Mouse (Mus musculus) megakaryocyte progenitor cell, adult 5-6 weeks (primary cell): ENCODE data around the gene Cd151. TPM values are rescaled to one million over a fixed set of nuclear protein-coding genes. Genes with fewer than 3 reads are reported as not detected.
A peak's percentile ranks its signal among the peaks of the same experiment; 100 is the strongest.

Experiments used
- ATAC-seq: replicated peaks from 2 replicates; pipeline ENCODE4 v1.8.0; 2016; ENCODE audit warnings: mild to moderate bottlenecking, moderate TSS enrichment, inconsistent platforms; ENCODE audit not compliant: poor library complexity
- total RNA-seq, 2 experiments: library from RNA; stranded (forward) in 1 of 2; stranded (reverse) in 1 of 2; fragments of 157-497, 149-512 nt in 1 of 2; fragments of 200-1000 nt in 1 of 2; gene quantifications; 2 replicates each; pipeline versions ENCODE4 v1.2.3 to v1.2.4; 2015 to 2017

Gene Cd151
- 11.0 and 14.7 TPM in 2 replicates for total RNA-seq (2015)
- 14.5 and 22.1 TPM in 2 replicates for total RNA-seq (2017)

DNA sequence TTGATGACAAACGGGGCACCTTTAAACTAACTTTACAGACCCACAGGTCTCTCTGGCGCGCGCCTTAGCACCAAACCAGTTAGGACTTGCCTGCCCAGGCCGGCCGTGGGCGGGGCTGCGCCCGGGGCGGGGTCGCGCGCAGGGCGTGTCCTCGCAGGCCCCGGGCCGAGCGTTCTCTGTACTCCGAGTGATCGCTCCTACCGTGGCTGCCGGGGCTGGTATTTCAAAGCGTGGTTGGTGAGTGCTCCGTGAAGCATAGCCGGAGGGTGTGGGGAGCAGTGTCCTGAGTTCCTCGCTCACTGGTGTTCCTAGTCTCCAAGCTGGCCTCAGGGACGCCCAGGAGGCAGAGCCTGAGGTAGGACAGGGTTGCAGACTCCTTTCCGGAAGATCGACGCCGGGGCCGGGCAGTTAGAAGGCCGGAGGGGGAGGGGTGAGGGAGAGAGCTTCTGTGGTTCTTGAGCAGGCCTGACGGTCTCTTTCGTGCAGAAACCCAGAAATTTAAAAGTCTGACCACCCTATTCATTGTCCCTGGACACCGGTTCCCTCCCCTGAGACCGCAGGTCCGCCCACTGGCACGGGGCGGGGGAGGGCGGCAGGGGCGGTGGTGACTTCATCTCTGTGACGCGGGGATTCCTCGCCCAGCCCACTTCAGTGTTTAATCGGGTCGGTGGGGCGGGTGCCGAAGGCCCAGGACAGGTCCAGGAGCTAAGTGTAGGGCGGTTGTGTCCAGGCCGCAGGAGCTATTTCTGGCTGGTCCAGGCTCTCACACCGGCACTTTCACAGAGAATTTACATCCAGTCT is at the start of gene Cd151:
Gene Cd151, plus strand, starts transcription at position 163 of the 801 bp plus-strand sequence.
- ATAC-seq = peak; percentile 56

DNA sequence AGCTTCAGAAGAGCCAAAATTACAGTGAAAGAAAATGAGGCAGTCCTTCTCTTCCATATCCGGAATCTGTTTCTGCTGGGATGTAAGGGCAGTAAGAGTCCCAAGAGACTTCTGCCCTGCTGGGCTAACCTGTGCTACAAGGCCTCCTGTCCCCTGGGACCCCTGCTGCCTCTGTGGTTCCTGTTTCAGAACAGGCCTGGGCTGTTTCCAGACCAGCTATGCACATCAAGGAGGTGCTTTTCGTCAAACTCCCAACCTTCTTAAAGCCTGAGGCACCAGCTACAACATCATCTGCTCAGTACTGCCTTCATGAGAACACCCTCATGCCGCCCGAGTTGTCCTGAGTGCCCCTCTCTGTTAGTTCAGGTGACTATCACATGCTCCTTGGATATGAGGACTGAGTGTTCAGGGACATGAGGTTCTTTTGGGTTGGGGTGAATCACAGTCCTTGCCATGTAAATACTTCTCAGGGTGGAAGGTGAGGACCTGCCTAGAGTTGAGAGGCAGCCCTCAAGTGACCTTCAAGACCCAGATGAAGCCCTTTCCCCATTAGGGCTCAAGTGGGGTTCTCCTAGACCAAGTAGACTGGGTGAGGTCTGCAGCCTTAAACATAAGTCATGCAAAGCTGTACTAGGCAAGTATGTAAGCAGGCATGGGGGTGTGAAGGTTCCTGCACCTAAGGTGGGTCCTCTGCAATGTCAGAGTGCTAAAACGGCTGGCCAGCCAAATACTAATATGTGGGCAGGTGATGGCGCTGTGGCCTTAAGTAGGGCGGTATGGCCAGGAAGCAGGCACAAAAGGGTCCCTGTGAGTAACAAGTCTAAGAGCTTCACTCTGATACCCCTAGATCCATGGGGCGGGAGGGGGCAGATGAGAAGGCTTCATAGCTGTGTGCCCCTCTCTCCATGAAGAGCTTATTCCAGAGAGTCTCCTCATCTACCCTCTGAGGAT is 49.2 kb upstream of the Cd151 start:
- no peak for ATAC-seq

DNA sequence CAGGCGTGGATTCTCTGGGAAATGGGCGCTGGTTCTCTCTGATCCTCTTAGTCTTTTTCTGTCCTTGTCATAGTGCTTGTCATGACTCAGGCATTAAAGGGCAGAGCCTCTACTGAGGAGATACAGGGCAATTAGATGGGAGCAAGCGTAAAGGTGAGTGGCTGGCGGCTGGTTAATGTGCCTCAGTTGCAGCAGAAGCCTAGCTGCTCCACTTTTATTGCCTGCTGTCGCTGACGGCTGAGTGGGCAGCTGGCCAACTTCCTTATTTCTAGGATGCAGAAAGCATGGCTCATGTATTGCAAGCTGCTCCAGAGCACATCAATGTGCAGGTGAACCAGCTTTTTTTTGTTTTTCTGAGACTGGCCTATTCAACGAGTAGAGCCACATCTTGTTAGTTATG is 48.2 kb upstream of the Cd151 start:
- no peak for ATAC-seq

DNA sequence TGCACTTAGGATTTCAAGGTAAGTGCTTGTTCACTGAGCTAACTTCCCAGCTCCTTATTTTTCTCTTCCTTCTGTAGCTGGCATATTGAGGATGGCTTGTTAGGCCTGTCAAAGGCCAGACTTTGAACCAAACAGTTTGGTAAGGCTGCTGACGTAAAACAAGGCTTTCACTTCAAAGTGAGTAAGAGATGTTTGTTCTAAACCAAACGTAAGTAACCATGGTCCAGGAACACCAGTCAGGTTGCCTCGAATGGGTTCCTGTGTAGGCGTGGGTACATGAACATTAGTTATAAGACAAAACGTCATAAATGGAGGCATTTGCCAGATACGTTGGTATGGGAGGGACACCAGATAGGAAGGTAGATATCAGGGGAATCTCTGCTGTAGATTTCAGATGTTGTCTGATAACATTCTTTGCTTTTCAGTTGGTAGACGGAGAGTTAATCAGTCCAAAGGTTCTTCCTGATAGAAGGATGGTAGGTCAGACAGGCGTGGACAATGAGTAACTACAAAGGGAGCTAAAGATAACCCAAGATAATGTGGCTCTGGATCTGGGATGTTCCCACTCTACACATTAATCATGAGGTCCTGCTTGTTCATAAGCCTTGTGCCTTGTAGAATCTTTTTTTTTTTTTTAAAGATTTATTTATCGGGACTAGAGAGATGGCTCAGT is 47.0 kb upstream of the Cd151 start:
- no peak for ATAC-seq

DNA sequence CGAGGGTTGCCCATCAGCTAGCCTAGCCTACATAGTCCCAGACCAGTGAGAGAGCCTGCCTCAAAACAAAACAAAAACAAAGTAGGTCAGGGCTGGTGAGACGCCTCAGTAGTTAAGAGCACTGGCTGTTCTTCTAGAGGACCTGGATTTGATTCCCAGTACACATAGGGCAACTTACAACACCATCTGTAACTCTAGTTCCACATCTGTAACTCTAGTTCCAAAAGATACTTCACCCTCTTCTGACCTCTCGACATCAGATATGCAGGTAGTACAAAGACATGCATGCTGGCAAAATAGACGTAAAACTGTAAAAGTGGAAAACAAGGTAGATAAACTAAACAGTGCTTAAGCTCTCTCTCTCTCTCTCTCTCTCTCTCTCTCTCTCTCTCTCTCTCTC is 43.4 kb upstream of the Cd151 start:
- ATAC-seq = no peak

DNA sequence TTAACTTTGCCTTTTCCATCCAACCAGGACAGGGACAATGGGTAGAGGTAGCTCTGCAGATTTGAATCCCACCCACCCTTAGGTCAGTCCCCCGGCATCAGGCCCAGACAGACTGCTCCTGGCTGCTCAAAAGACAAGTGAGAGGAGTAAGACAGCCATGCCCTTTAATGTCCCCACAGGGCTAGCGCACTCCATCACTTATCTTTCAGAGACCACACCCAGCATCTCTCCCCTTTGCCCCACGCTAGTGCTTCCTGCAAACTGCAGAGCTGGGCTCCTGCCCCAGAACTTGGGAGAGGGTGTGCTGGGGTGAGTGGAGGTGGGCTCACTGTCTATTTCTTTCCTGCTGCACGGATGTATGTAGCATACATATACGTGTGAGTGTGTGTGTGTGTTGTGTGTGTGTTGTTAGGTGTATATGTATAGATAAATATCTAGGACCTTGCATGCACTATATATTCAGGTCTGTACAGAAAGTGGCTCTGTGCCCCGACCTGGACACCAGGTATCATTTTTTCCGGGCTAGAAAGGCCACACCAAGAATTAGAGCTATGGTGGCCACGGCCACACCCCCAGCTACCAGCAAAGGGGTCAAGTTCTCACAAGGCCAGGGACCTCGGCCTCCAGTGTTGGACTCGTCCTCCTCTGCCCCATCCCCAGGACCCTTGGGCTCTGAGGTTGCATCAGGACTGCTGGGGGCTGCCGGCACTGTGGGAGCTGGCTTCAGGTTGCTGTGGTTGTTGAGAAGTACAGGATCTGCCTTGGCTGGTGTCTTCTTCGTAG is 40.1 kb upstream of the Cd151 start:
- ATAC-seq = peak; percentile 41; the same call in 1 of the 2 replicates

DNA sequence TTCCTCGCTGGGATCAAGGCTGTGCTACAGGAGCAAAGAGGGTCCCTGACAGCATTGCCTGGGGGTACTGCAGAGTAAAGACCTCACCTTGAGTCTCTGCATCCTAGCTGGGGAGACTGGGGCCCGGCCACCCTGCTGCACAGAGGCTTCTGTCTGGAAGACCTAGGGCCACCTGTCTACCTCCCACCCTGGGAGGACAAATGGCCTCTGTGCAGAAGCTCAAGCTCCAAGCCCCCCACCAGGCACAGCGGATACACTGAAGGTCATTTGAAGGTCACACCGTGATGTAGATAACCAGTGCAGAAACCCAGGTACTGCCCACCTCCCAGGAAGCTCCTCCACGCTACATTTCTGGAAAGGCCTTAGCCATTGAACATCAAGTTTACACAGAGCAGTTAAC is 38.5 kb upstream of the Cd151 start:
- ATAC-seq = no peak

DNA sequence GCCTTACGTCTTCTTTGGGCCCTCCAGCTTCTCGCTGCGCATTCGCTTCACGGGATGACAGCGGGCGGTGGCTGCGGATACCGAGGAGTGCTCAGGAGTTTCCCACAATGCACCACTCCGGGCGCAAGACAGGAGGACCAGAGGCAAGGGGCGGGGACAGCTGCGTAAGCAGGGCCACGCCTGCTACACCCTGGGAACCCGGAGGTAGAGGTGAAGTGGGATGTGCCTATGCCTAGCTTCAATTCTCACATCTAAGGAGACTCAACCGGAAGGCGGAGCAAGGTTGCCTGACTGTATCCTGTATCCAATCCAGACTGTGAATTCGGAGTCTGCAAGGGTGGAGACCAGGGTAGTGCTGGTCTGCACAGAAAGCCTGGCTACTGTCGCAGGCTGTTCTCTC is 37.9 kb upstream of the Cd151 start, which contains the start of gene Cend1:
Gene Cend1, minus strand, starts transcription at position 182 of the 400 bp plus-strand sequence.
- ATAC-seq = peak; percentile 34; the same call in 1 of the 2 replicates

DNA sequence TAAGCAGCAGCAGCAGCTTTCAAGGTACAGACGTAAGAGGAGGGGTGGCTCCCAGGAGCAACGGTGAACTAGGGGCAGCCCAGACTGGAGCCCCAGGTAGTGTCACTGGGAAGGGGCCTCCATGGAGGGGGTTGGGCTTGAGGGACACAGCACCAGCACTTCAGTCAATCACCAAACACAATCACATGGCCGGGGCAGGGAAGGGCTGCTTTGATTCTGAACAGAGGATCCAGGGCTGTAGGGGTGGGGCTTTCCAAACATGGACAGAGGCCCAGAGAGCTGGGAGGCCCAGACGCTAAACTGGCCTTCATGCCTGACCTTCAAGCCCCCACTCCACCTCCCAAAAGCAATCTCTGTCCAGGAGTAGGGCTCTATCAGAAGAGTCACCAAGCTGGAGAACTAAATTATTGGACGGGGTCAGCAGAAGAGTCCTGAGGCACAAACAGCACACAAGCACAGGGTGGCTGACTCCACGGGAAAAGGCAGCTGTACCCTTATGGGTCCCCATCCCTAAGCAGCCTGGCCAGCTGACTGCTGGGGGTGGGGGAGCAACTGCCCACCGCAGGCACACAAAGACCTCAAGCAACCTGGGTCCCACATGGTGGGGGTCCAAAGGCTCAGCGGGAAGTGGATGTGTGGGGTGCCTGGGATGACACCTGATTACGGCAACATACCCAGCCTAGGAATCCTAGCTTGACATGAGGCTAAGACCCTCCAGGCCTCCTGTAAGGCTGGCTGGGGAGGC is 37.2 kb upstream of the Cd151 start:
- ATAC-seq = no peak

DNA sequence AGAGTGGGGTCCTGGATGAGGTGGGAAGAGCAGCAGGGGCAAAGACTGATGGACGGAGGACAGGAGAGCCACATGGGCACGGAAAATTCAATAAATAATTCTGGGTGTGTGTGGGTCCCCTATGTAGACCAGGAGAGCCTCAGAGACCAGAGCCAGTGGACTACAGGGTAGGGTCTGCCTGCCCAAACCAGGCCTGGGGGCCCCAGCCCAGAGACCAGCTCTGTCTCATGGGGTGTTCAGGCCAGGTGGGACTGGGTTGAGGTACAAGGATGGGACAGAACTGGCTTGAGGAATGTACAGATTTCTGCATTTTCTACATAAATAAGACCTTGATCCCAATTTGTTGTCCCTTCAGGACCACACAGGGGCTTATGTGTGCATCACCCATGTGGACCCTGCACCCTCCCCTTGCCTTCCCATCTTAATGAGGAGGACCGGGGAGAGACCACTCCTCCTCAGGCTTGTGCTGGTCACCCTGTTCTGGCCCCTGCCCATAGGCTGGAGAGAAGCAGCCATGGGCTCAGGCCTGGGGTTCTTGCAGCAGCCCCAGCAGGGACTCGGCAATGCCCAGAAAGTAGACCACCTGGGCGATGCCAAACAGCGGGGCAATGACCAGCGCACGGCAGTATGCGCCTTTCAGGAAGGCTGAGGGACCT is 36.5 kb upstream of the Cd151 start:
- no peak for ATAC-seq

DNA sequence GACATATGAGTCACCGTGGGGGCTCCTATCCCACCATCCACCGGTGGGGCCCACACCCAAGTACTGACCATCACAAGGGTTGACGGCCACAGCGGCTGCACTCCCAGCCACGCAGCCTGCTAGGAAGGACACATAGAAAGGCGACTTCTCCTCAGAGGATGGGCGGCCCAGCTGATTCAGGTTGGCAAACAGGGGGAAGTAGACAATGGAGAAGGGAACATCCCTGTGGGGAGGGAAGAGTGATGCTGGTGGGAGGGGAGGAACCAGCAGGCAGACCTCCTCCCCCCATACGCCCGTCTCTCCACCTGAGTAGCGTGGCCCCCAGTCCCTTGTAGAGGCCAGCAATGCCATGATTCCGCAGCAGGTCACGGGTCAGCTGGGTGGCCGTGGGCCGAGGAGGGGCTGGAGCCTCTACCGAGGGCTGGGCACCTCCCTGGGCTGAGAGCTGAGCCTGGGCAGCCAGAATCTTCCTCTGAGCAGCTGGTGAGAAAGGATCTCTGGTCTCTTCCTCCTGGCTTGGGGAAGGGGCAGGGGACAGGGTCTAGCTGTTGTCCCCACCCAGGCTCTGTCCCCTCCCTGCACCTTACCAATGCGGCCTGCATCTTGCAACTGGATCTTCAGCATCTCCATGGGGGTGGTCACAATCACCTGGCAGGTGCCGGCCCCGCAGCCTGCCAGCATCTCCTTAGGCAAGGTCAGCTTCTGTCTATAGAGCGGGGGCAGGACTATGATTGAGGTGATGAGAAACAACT is 35.6 kb upstream of the Cd151 start:
- no peak for ATAC-seq

DNA sequence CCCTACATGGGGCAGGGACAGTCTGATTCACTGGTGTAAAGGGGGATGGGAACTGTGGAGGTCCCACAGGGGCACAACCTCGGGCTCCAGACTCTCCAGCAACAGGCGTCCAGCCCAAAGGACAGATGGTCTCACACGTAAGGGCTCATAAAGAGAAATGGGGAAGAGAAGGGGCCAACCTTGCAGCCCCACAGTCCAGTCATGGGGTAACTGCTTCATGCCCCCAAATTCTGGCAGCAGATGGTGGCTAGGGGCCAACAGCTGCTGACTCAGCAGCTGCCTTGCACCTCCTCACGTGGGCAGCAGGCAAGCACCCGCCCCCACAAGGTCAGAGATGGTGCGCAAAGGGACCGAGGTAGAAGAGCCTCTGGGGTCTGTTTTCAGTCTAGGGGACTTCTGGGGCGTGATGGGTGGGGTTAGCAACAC is 35.0 kb upstream of the Cd151 start:
- ATAC-seq = no peak

DNA sequence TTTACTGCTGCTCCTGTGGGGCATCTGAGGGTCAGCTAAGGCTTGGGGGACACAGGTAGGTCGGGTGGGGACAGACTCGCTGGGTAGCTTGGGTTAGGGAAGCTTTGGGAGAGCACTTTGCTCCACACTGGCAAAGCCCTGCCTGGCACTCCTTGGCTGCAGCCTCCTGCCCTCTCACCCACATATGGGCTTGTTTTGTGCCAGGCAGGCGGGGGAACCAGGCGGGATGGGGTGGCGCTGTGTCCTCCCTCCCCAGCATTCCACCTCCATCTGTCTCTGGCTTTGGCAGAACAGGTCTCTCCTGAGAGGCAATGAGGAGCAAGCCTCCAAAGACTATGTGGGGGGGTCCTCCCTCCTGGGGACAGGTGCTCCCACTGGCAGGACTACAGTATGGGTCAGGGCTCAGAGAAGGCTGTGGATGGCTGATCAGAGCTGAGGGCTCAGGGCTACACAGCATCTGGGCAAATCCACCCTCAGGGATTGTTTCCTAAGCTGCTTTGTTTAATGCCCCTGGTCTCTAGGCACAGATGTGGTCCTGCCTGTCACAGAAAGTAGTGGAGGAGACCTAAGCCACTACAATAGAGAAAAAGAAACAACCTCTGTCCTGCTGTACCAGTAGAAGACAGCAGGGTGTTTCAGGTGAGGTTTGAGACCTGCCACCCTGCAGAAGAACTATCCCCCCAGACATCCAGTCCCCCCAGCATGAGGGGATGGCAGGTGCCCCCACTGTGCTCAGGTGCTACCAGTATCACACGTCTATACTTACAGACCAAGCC is 34.3 kb upstream of the Cd151 start:
- ATAC-seq = no peak

DNA sequence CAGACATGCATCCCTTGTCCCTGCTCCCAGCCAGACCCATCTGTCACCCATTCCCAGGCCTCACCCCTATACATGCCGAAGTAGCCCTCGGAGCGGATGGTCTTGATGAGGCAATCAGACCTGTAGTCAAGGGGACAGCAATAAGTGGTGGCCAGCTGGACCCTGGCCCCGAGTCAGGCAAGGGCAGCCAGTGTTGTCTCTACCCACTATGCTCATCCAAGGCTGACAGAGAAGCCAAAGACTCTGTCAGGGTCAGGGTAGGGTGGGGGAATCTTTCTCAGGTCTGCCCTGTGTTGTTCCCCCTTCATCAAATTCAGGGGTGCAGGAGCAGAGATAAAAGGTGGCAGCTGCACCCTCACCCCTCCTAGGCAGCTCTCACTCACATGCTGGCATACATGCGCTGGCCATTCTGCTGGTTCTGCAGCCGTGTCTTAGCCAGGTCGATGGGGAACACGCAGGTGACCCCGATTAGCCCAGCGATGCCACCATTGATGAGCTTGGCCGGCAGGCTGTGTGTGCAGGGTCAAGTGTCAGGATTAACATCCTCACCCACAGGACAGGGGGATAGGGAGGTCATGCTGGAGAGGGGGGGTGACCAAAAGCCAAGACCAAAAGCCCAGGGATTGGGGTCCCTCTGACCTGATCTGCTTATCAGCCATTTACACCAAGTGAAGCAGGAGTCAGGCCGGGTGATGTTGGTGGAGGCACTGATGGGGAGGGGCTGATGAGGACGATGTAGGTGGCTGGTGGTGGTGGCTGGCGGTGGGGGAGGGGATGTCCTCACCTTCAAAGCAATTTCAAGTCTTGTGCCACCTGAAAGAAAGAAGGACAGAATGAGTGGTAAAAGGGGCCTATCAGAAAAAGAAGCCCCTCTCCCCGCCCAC is 33.4 kb upstream of the Cd151 start:
- ATAC-seq = no peak

DNA sequence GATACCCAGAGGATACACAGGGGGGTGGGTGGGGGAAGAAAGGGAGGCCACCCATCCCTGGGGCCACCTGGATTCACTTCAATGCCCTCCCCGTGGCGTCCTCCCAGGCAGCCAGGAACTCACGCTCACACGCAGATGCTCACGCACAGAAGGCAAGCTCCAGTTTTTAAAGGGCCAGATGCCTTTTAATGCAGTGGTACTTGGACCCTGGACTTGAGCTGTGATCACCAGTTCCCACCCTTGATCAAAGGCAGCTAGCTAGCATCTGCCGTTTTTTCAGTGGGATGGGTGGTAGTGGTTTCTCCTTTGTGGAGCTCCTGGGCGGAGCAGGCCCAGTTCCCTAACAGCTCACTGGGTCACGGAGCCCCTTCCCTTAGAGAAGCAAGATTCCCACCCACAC is 32.7 kb upstream of the Cd151 start:
- ATAC-seq = no peak

DNA sequence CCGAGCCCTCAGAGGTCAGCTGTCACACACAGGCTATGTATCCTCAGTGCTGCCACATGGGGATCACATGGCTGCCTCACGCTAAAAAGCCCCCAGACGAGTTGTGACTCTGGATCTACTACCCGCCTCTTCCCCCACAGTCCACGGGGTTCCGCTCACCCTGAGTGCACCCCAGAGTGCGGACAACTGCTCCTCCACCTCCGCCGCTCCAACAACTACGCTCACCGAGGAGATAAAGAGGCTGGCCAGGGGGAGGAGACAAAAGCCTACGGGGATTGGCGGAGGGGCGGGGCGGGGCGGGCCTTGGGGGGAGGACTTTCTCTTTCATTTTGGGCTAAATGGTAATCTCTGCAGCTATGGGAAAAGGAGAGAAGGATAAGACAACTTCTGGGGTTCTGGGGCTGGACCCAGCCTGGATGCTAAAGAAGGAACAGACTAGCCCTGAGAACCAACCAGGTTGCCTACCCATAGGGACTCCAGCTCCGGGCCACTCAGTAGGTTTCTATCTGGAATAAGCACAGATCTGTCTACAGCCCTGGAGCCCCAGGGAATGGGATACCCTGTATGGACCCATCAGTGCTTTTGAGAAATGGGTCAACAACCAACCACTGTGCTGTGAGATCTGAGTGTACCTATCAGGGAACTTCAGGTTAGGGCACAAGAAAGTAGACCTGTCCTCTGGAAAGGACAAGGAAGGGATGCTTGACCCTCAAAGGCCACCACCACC is 31.9 kb upstream of the Cd151 start:
- ATAC-seq = peak; percentile 71
